Mouse (Mus musculus): ENCODE measurements at regions not wholly inside any gene's neighbourhood (a gene's known extent, or its start where the extent isn't known, plus 50 kb on each side); places are given as distances from the start of the nearest gene placed in this dataset.
"Not testable (repeated sequence)": the region's sequence is repeated elsewhere in the genome, so short reads cannot be mapped to it uniquely, and the experiment has no call there.

DNA sequence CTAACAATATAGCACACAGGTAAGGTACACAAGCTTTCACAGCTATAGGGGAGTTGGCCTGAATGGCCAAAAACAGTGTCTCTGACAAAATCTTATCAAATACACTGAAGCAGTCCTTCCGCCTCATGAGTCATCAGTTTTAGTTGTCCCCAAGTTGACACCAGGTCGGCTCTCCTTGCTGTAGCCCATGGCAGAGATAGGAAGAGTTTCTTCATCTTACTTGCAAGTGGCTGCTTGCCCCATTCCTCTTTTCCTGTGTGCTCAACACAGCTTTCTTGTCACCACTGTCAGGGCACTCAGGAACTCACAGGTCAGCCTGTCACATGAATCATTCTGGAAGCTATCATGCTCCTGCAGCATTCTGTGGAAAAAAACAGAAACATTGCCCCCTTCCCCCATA lies 77.1 kb downstream of the Olfr721-ps1 start:
- H3K27ac ChIP-seq (replicated peaks); ATAC-seq (ENCODE audit: extremely low read depth, insufficient number of reproducible peaks, low FRiP score, low TSS enrichment); H3K4me3 ChIP-seq; H3K4me1 ChIP-seq; H3K9ac ChIP-seq; H3K36me3 ChIP-seq; H3K4me2 ChIP-seq; H3K9me3 ChIP-seq; H3K27me3 ChIP-seq (replicated peaks): not testable (repeated sequence)
- 28% methylated on average over 2 of the region's 2 CpGs for WGBS

DNA sequence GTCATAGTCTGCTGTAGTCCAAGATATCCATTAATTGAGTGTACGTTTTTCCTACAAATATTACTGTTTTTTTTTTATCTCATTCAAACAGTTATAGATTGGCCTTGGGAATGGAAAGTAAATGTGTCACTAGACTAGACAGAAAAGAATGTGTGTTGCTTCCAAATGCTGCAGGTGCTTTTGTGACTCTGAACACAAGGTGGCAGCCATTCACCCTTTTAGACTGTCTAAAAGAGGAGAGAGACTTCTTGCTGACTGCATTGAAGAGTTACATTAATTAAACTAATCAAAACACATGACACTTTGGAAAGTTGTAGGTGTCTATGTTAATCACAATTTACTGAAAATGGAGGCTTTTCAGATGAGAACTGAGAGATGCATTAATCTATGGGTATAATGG lies 80.7 kb downstream of the Olfr721-ps1 start:
- Histone ChIP-seq H3K9me3 (no peaks in the 10 kb centered on the region), H3K27ac (replicated peaks) (no peak overlapping the region), H3K9ac (no peak overlapping the region), H3K36me3 (no peaks in the 10 kb centered on the region), H3K4me1 (no peaks in the 10 kb centered on the region), H3K4me2 (no peak overlapping the region), H3K4me3 (no peak overlapping the region), H3K27me3 (replicated peaks) (no peaks in the 10 kb centered on the region)
- 62% methylated on average over 1 of the region's 1 CpGs for WGBS
- no peak for ATAC-seq (ENCODE audit: extremely low read depth, insufficient number of reproducible peaks, low FRiP score, low TSS enrichment)

DNA sequence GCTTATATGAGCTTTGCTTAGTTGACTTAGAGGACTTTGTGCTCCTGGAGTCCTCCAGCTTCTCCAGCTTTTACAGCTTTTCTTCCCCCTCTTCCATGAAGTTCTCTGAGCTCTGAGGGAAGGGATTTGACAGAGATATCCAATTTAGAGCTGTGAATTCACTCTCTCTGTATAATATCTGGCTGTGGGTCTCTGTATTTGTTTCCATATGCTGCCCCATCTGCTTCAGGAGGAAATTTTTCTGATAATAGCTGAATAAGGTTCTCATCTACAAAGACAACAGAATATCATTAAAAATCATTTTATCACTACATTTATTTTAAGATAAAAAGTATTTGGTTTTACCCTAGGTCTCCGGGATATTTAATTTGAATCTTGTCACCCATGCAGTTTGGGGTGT lies 85.3 kb downstream of the Olfr721-ps1 start:
- 71% methylated on average over 1 of the region's 1 CpGs for WGBS
- Histone ChIP-seq H3K27me3 (replicated peaks) (no peaks in the 10 kb centered on the region), H3K9ac (no peak overlapping the region), H3K9me3 (no peaks in the 10 kb centered on the region), H3K4me3 (no peak overlapping the region), H3K36me3 (no peaks in the 10 kb centered on the region), H3K4me2 (no peak overlapping the region), H3K27ac (replicated peaks) (no peak overlapping the region), H3K4me1 (no peaks in the 10 kb centered on the region)
- no peak for ATAC-seq (ENCODE audit: extremely low read depth, insufficient number of reproducible peaks, low FRiP score, low TSS enrichment)

DNA sequence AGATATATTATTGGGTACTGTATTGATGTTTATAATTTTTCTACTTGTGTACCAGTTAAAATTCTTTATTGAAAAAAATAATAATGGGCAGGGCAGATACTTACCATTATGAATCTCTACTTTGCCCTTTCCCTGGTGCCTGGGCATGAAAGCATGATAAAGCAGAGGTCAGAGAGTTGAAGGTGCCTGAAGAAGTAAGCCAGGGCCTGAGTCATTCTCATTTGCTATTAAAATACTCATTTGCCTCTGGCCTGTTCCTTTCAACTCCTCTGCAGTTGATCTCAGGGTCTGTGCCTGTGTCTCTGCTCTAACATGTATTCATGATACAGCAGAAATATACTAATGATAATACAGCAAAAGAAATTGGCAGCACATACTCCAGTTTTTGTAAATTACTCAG lies 89.4 kb downstream of the Olfr721-ps1 start:
- no peak overlapping the region for H3K4me2 ChIP-seq
- no peaks in the 10 kb centered on the region for H3K36me3 ChIP-seq
- H3K4me1 ChIP-seq: no peaks in the 10 kb centered on the region
- H3K4me3 ChIP-seq: no peak overlapping the region
- no peak for ATAC-seq (ENCODE audit: extremely low read depth, insufficient number of reproducible peaks, low FRiP score, low TSS enrichment)
- H3K27ac ChIP-seq (replicated peaks): no peak overlapping the region
- H3K9ac ChIP-seq: no peak overlapping the region
- H3K9me3 ChIP-seq: no peaks in the 10 kb centered on the region
- H3K27me3 ChIP-seq (replicated peaks): no peaks in the 10 kb centered on the region

DNA sequence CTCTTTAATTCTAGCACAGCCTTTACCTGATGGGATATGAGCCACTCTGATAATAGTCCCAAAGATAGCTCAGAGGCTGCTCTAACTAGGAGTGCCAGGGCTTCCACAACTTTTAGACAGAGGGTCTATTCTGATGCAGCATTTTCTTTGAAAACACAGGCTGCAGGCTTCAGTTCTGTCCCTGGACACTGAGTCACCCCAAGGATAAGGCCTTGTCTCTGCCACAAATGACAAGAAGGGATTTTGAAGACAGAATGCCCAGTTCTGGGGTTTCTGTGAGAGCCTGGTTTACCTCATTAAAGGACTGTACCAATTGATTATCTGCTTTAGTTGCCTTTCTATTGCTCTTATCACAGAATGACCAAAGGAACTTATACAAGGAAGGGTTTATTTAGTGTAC lies 90.9 kb downstream of the Olfr721-ps1 start:
- Histone ChIP-seq H3K4me2 (no peak overlapping the region), H3K36me3 (no peaks in the 10 kb centered on the region), H3K9ac (no peak overlapping the region), H3K27me3 (replicated peaks) (no peaks in the 10 kb centered on the region), H3K9me3 (no peaks in the 10 kb centered on the region), H3K4me1 (no peaks in the 10 kb centered on the region), H3K4me3 (no peak overlapping the region), H3K27ac (replicated peaks) (no peak overlapping the region)
- ATAC-seq (ENCODE audit: extremely low read depth, insufficient number of reproducible peaks, low FRiP score, low TSS enrichment): no peak

DNA sequence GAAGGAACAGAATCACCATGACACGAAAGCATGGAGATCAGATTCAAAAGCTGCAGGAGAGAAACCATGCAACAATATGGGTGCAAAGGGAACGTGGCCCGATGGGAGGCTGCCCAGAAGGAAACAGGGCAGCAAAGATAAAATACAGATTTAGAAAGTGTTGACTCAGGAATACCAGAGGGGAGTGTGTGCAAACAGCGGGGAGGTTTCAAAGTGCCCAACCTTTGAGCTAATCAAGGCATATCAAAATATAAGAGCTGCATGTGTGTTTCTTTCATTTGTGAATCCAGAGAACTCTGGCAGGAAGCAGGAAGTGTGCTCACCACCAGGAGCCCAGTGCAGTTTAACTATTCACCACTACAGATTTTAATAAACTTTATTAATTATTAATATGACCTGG lies 110.8 kb downstream of the Olfr721-ps1 start:
- Histone ChIP-seq H3K4me3 (no peak overlapping the region), H3K36me3 (no peaks in the 10 kb centered on the region), H3K9ac (no peak overlapping the region), H3K4me1 (no peaks in the 10 kb centered on the region; the same call in 1 of the 2 replicates), H3K27ac (replicated peaks) (no peak overlapping the region), H3K9me3 (no peaks in the 10 kb centered on the region), H3K27me3 (replicated peaks) (no peaks in the 10 kb centered on the region), H3K4me2 (no peak overlapping the region)
- ATAC-seq (ENCODE audit: extremely low read depth, insufficient number of reproducible peaks, low FRiP score, low TSS enrichment): no peak
- 44% methylated on average over 4 of the region's 4 CpGs for WGBS

DNA sequence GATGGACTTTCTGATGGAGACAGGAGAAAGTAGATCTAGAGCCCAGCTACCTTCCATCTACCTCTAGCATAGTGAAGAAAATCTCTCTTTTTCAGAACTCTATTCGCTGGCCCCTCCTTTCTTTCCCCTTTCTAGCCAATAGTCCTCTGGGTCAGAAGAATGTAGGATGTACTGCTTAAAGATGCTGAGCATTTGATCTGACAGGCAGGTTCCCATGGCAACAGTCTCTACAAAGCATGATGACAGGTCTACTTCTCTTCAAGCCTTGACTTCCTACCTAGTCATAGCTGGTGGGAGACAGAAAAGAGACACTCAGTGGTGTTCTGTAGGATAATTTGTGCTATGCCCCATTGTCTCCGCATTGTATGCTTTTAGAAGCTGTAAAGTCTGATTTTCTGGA lies 112.0 kb downstream of the Olfr721-ps1 start:
- no peak overlapping the region for H3K27ac ChIP-seq (replicated peaks)
- no peaks in the 10 kb centered on the region for H3K27me3 ChIP-seq (replicated peaks)
- H3K4me2 ChIP-seq: no peak overlapping the region
- no peak overlapping the region for H3K4me3 ChIP-seq
- H3K4me1 ChIP-seq: no peaks in the 10 kb centered on the region; the same call in 1 of the 2 replicates
- no peaks in the 10 kb centered on the region for H3K9me3 ChIP-seq
- H3K9ac ChIP-seq: no peak overlapping the region
- WGBS: 83% methylated on average over 2 of the region's 2 CpGs
- H3K36me3 ChIP-seq: no peaks in the 10 kb centered on the region
- ATAC-seq (ENCODE audit: extremely low read depth, insufficient number of reproducible peaks, low FRiP score, low TSS enrichment): no peak

DNA sequence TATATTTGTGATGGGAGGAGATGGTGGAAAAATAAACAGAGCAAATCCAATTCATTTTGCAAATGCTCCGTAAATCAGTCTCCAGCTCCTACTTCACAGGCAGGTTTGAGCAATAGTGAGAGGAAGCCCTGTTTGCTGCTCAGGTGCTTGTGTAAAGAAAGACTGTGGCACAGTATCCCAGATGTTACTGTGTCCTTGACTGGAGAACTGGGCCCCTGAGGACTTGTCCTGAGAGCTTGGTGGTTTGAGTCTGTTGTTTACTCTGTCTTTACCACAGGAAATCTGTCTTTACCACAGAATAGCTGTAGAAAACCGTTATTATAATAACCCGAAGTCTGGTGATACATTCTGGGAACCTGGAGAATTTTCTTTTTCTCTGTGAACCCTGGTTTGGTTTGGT lies 112.4 kb downstream of the Olfr721-ps1 start:
- H3K4me1 ChIP-seq: no peaks in the 10 kb centered on the region; the same call in 1 of the 2 replicates
- H3K36me3 ChIP-seq: no peaks in the 10 kb centered on the region
- H3K9me3 ChIP-seq: no peaks in the 10 kb centered on the region
- no peak overlapping the region for H3K4me3 ChIP-seq
- no peak overlapping the region for H3K4me2 ChIP-seq
- ATAC-seq (ENCODE audit: extremely low read depth, insufficient number of reproducible peaks, low FRiP score, low TSS enrichment): no peak
- H3K9ac ChIP-seq: no peak overlapping the region
- H3K27me3 ChIP-seq (replicated peaks): no peaks in the 10 kb centered on the region
- H3K27ac ChIP-seq (replicated peaks): no peak overlapping the region
- WGBS: 75% methylated on average over 3 of the region's 3 CpGs

DNA sequence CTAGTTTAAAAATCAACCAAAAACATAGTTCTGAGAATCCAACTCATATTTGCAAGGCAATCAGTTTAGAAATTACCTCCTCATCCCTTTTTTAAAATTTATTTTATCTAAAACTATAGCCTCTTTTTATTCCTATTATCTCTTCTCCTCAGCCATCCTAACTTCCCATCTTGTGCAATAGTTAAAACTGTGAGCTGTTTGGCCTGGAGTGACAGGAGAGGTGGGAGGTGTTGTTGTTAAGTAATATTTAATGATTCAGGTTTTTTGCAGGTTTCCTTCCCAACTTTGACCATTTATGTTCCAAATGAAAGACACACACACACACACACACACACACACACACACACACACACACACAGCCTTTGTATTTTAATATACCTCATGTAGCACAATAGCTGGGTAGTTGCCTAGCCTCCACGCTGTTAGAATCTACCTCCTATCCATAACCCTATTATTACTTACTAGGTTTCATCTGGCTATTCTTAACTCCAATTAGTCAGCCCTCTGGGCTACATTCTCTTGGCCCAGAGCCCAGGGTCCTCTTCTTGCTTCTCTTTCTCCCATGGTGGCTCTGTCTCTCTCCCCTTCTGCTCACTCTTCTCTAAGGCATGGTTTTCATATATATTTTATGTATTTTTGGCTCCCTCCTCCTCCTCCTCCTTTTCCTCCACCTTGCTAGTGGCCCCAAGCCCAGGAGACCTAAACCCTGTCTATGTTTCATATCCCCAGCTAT lies 113.5 kb downstream of the Olfr721-ps1 start:
- no peak for ATAC-seq (ENCODE audit: extremely low read depth, insufficient number of reproducible peaks, low FRiP score, low TSS enrichment)
- 65% methylated on average over 1 of the region's 1 CpGs for WGBS
- no peak overlapping the region for H3K4me2 ChIP-seq
- no peak overlapping the region for H3K9ac ChIP-seq
- no peak overlapping the region for H3K27ac ChIP-seq (replicated peaks)
- H3K4me3 ChIP-seq: no peak overlapping the region
- H3K36me3 ChIP-seq: no peaks in the 10 kb centered on the region
- H3K4me1 ChIP-seq: no peaks in the 10 kb centered on the region; the same call in 1 of the 2 replicates
- no peaks in the 10 kb centered on the region for H3K27me3 ChIP-seq (replicated peaks)
- no peaks in the 10 kb centered on the region for H3K9me3 ChIP-seq

DNA sequence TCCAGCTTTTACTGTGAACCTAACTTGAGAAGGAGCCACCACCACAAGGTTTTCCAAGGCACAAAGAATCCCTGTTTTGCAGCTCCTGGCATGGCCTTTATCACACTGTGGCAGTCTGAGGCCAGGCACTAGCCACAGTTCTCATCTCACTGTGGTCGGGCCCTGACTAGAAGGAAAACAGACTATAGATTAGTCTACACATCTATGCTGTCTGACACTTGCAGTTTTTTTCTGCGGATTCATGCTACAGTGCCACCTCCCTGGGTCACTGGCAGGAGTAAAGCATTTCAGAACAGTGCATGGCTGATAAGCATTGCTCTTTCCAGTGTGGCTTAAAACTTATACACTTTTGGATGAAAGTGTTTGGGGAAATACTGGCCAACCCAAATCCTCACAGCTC lies 114.3 kb downstream of the Olfr721-ps1 start:
- Histone ChIP-seq H3K9ac (no peak overlapping the region), H3K36me3 (no peaks in the 10 kb centered on the region), H3K27ac (replicated peaks) (no peak overlapping the region), H3K4me3 (no peak overlapping the region), H3K4me2 (no peak overlapping the region), H3K9me3 (no peaks in the 10 kb centered on the region), H3K4me1 (no peaks in the 10 kb centered on the region; the same call in 1 of the 2 replicates), H3K27me3 (replicated peaks) (no peaks in the 10 kb centered on the region)
- ATAC-seq (ENCODE audit: extremely low read depth, insufficient number of reproducible peaks, low FRiP score, low TSS enrichment): no peak
- WGBS: 51% methylated on average over 2 of the region's 2 CpGs

DNA sequence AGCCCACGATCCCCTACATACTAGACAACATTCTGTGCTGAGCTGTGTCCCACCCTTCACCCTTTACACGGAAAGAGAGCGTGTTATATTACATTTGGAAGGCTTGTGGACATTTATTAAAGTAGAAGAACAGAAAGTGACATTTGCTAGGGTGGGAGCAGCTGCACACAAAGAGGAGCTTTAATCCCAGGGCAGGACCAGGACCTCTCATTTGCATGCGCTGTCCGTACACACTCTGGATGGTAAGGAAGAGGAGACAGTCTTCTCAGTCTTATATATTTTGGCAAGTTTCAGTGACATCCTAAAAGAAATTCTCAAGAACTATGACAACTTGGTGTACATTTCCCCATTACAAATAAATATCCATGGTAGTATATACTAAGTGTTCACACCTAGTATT lies 114.8 kb downstream of the Olfr721-ps1 start:
- no peaks in the 10 kb centered on the region; the same call in 1 of the 2 replicates for H3K4me1 ChIP-seq
- H3K27me3 ChIP-seq (replicated peaks): no peaks in the 10 kb centered on the region
- ATAC-seq (ENCODE audit: extremely low read depth, insufficient number of reproducible peaks, low FRiP score, low TSS enrichment): no peak
- H3K9ac ChIP-seq: no peak overlapping the region
- 75% methylated on average over 5 of the region's 5 CpGs for WGBS
- no peaks in the 10 kb centered on the region for H3K9me3 ChIP-seq
- H3K27ac ChIP-seq (replicated peaks): no peak overlapping the region
- no peaks in the 10 kb centered on the region for H3K36me3 ChIP-seq
- H3K4me3 ChIP-seq: no peak overlapping the region
- H3K4me2 ChIP-seq: no peak overlapping the region

DNA sequence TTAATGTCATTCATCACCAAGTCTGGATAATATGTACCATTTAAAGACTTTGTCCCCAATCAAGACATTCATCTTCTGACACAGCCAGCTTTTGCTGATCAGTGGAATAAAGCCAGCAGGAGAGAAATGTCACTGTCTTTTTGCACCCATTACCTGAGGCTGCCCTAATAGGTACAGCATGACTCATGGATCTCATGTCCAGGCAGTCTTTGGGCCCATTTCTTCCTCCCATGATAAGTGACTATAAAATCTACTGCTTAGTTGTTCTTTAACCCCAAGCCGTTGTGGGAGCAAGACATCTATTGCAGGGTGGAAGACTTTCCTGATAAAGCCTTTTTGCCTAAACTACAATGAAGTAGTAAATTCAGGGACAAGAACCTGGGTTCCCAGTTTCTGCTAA lies 116.9 kb downstream of the Olfr721-ps1 start:
- H3K27me3 ChIP-seq (replicated peaks): no peaks in the 10 kb centered on the region
- H3K27ac ChIP-seq (replicated peaks): no peak overlapping the region
- no peaks in the 10 kb centered on the region for H3K9me3 ChIP-seq
- no peaks in the 10 kb centered on the region; the same call in 1 of the 2 replicates for H3K4me1 ChIP-seq
- 43% methylated on average over 1 of the region's 1 CpGs for WGBS
- no peak overlapping the region for H3K4me2 ChIP-seq
- H3K36me3 ChIP-seq: no peaks in the 10 kb centered on the region
- H3K4me3 ChIP-seq: no peak overlapping the region
- no peak overlapping the region for H3K9ac ChIP-seq
- ATAC-seq (ENCODE audit: extremely low read depth, insufficient number of reproducible peaks, low FRiP score, low TSS enrichment): no peak

Data from heart, embryonic 13.5 days (tissue).